In the genomic region with DNA sequence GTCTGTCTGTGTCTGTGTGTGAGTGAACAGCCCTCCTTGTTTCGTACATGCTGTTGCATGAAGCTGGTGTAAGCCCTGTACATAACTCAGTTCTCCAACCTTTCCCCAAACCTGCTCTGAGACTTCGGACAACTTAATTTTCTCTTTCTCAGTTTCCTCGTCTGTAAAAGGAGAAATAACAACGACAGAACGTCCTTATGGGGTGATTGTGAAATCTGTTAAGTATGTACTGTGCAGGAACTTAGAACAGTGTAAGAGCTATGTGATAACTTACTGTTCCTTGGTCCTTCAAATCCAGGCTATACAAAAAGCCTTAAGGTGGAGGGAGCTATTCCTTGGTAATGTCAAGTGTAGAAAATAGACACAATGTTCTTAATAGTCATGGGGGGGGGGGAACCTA, we compare ENCODE assay signal across 8 mouse cellular contexts. TPM values are rescaled to one million over a fixed set of nuclear protein-coding genes. Genes with fewer than 3 reads are reported as not detected.
DNase-seq lines count a peak whose midpoint lies in the region; ATAC-seq and TF ChIP-seq lines count a peak whose summit lies in the region.

No protein-coding gene starts in this region.

- peak overlapping the region; percentile 99 for H3K9ac ChIP-seq in forebrain, embryonic 15.5 days (replicated peaks)
- H3K9ac ChIP-seq in liver, postnatal 0 days (replicated peaks) = peak overlapping the region; percentile 93
- peak overlapping the region; percentile 83; the same call in 1 of the 2 replicates for H3K9ac ChIP-seq in stomach, embryonic 15.5 days

- peak overlapping the region; percentile 71 for H3K4me2 ChIP-seq in forebrain, embryonic 15.5 days (replicated peaks)
- peak overlapping the region; percentile 82 for H3K4me2 ChIP-seq in liver, postnatal 0 days (ENCODE audit: low read depth, low read length)
- H3K4me2 ChIP-seq in stomach, embryonic 15.5 days = peak overlapping the region; percentile 67

- WGBS in spleen, adult 2 months = 13% methylated on average over 5 of the region's 5 CpGs
- 23% methylated on average over 5 of the region's 5 CpGs for WGBS in forebrain, embryonic 15.5 days
- 13% methylated on average over 5 of the region's 5 CpGs for WGBS in liver, postnatal 0 days (ENCODE audit: insufficient replicate concordance)
- 25% methylated on average over 5 of the region's 5 CpGs for WGBS in stomach, embryonic 15.5 days

- peaks cover 5% of the 10 kb centered on the region for H3K4me1 ChIP-seq in spleen, adult 2 months (ENCODE audit: control insufficient read depth, insufficient read depth, insufficient read length)
- peaks cover 46% of the 10 kb centered on the region for H3K4me1 ChIP-seq in forebrain, embryonic 15.5 days
- peaks cover 3% of the 10 kb centered on the region; the same call in 1 of the 2 replicates for H3K4me1 ChIP-seq in liver, postnatal 0 days (ENCODE audit: insufficient read depth)
- H3K4me1 ChIP-seq in stomach, embryonic 15.5 days = peaks cover 9% of the 10 kb centered on the region; the same call in 1 of the 2 replicates

- no peak for TF ChIP-seq POLR2A in spleen, adult 2 months (IDR thresholded peaks at IDR 0.05; ENCODE audit: low read depth, low read length)

- H3K9me3 ChIP-seq in forebrain, embryonic 15.5 days = no peaks in the 10 kb centered on the region
- H3K9me3 ChIP-seq in liver, postnatal 0 days (ENCODE audit: low read length) = no peaks in the 10 kb centered on the region
- H3K9me3 ChIP-seq in stomach, embryonic 15.5 days = no peaks in the 10 kb centered on the region

- peak overlapping the region; percentile 13; the same call in 1 of the 2 replicates for H3K27ac ChIP-seq in spleen, adult 2 months (ENCODE audit: insufficient read depth, low read length)
- no peak overlapping the region for H3K27ac ChIP-seq in forebrain, embryonic 15.5 days (replicated peaks)
- peak overlapping the region; percentile 88; the same call in 1 of the 2 replicates for H3K27ac ChIP-seq in liver, postnatal 0 days (ENCODE audit: low read depth)
- no peak overlapping the region for H3K27ac ChIP-seq in stomach, embryonic 15.5 days

- peak overlapping the region; percentile 94 for H3K4me3 ChIP-seq in spleen, adult 2 months (ENCODE audit: extremely low read depth, insufficient read depth, insufficient read length)
- H3K4me3 ChIP-seq in forebrain, embryonic 15.5 days = peak overlapping the region; percentile 97
- H3K4me3 ChIP-seq in liver, postnatal 0 days (ENCODE audit: low read depth, low read length) = peak overlapping the region; percentile 86
- peak overlapping the region; percentile 86 for H3K4me3 ChIP-seq in stomach, embryonic 15.5 days (replicated peaks)

- TF ChIP-seq EP300 in liver, postnatal 0 days (IDR thresholded peaks at IDR 0.05; ENCODE audit: low read depth) = no peak

- DNase-seq in spleen, adult 2 months (ENCODE audit: low read depth in 1 of 2, low spot score in 2 of 2) = no peak
- DNase-seq in spleen, adult 12 weeks (ENCODE audit: low spot score) = no peak
- no peak for DNase-seq in liver, postnatal 0 days
- no peak for DNase-seq in left cerebral cortex, adult 11 months (ENCODE audit: low spot score)
- DNase-seq in spleen, postnatal 10 days (ENCODE audit: low spot score in 2 of 2) = no peak
- no peak for DNase-seq in B cell, adult 2 months

- TF ChIP-seq CTCF in spleen, adult 2 months (IDR thresholded peaks at IDR 0.05; ENCODE audit: extremely low read depth, insufficient read depth, insufficient read length, insufficient replicate concordance) = no peak
- TF ChIP-seq CTCF in liver, postnatal 0 days (IDR thresholded peaks at IDR 0.05; ENCODE audit: low read depth) = no peak

- no peak for ATAC-seq in forebrain, embryonic 15.5 days (replicated peaks)
- ATAC-seq in liver, postnatal 0 days = no peak
- no peak for ATAC-seq in stomach, embryonic 15.5 days (ENCODE audit: insufficient read depth, low FRiP score, low read depth)

- no peaks in the 10 kb centered on the region for H3K27me3 ChIP-seq in spleen, adult 2 months (ENCODE audit: control insufficient read depth, insufficient read depth, low read length)
- no peaks in the 10 kb centered on the region for H3K27me3 ChIP-seq in forebrain, embryonic 15.5 days
- H3K27me3 ChIP-seq in liver, postnatal 0 days (ENCODE audit: insufficient read depth, low read length) = no peaks in the 10 kb centered on the region
- no peaks in the 10 kb centered on the region for H3K27me3 ChIP-seq in stomach, embryonic 15.5 days (replicated peaks)

- peaks cover 5% of the 10 kb centered on the region for H3K36me3 ChIP-seq in spleen, adult 2 months (ENCODE audit: control insufficient read depth, insufficient read depth, low read length)
- peaks cover 8% of the 10 kb centered on the region for H3K36me3 ChIP-seq in forebrain, embryonic 15.5 days
- H3K36me3 ChIP-seq in liver, postnatal 0 days (replicated peaks; ENCODE audit: insufficient read depth, low read length) = peaks cover 8% of the 10 kb centered on the region
- H3K36me3 ChIP-seq in stomach, embryonic 15.5 days = 0 out of 2 replicates have a peak, but pooled peaks cover under 1% of the 10 kb centered on the region

RNA-seq across cellular contexts. Expression of a gene that starts 1.3 kb away (rescaled TPM):
- polyA plus RNA-seq in spleen, adult 2 months (2012; rRNA removed) = 8.4 and 10.5 TPM in 2 replicates
- polyA plus RNA-seq in forebrain, embryonic 15.5 days (2015; fragmentation: Nextera tagmentation; extraction: Ambion mirVana) = 23.0 and 23.3 TPM in 2 replicates
- polyA plus RNA-seq in liver, postnatal 0 days (2015; fragmentation: Nextera tagmentation; extraction: Ambion mirVana) = 2.5 and 2.9 TPM in 2 replicates
- polyA plus RNA-seq in stomach, embryonic 15.5 days (2015; fragmentation: Nextera tagmentation; extraction: Ambion mirVana) = 9.7 and 10.2 TPM in 2 replicates

Comparison
In these comparisons a context has a peak if more than half of its experiments do, and no peak if none do; other contexts are left out.
1. H3K27ac ChIP-seq: peak in spleen, adult 2 months (single experiment) and liver, postnatal 0 days (single experiment); none in forebrain, embryonic 15.5 days (single experiment) and stomach, embryonic 15.5 days (single experiment).
2. Peak in every context shown above with its lines, with median percentiles within 50 percentile points of each other: H3K4me3 ChIP-seq, H3K4me2 ChIP-seq and H3K9ac ChIP-seq.